Mouse (Mus musculus): Measurements from ENCODE around the gene Stk11. TPM values are rescaled to one million over a fixed set of nuclear protein-coding genes. Genes with fewer than 3 reads are reported as not detected.

The Stk11 gene
- total and polyA plus RNA-seq, 3 experiments: 154 to 172 (median 170) TPM

DNA sequence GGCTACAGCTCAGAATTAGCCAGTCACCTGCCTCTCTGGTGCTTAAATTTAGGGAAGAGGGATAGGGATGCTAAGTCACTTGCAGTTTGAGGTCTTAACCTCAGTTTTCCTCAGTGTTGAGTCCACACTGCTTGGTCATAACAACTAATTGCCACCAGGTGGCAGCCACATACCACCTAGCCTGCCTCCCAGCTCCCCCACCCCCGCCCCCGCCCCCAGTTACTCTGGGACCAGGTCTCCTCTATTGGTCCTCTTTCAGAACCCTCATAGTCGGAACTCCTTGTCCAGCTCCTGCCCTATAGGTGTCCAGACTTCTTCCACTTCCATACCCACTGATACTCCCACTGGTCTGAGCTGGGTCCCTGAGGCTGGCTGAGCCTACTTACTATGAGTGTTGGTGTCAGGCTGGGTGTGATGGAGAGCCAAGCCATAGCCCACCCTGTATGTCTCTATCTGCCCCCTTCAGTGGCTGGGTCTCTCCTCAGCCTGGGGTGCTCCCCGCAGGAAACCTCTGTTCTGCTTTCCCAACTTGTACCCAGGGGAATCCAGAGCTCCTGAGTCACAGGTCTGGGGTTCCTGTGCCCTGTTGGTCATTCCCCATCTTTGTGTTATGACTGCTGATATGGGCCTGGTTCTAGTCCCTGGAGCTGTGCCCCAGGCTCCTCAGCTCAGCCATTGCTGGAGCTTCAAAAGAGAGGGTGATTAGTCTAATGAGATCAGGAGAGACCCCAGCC is 60.1 kb downstream of the Stk11 start:
- Histone ChIP-seq H3K9me3 (replicated peaks) (peaks cover 16% of the 10 kb centered on the region), H3K27me3 (ENCODE audit: insufficient read depth, low read length) (peaks cover 32% of the 10 kb centered on the region), H3K4me3 (ENCODE audit: low read depth, low read length) (no peak overlapping the region), H3K4me1 (ENCODE audit: insufficient read depth, low read depth, low read length) (peaks cover 46% of the 10 kb centered on the region), H3K36me3 (replicated peaks) (peaks cover 57% of the 10 kb centered on the region)
- DNase-seq (ENCODE audit: low spot score) (peak; percentile 31), ATAC-seq (ENCODE audit: extremely low read depth, insufficient number of reproducible peaks, low FRiP score, poor library complexity, severe bottlenecking) (no peak)
- TF ChIP-seq GATA2 (IDR thresholded peaks at IDR 0.05; ENCODE audit: borderline replicate concordance, low read depth, low read length): no peak
- TF ChIP-seq GATA1 (IDR thresholded peaks at IDR 0.05; ENCODE audit: borderline replicate concordance, low read length): no peak
- TF ChIP-seq CTCF (IDR thresholded peaks at IDR 0.05; ENCODE audit: low read depth, low read length): peak; percentile 64

GRCm38 (mm10) chr10:80176270-80176834 is 60.7 kb downstream of the Stk11 start:
- Histone ChIP-seq H3K27me3 (ENCODE audit: insufficient read depth, low read length) (peaks cover 38% of the 10 kb centered on the region), H3K4me3 (ENCODE audit: low read depth, low read length) (no peak overlapping the region), H3K9me3 (replicated peaks) (peaks cover 11% of the 10 kb centered on the region), H3K36me3 (replicated peaks) (peaks cover 51% of the 10 kb centered on the region), H3K4me1 (ENCODE audit: insufficient read depth, low read depth, low read length) (peaks cover 43% of the 10 kb centered on the region)
- DNase-seq (ENCODE audit: low spot score) (no peak), ATAC-seq (ENCODE audit: extremely low read depth, insufficient number of reproducible peaks, low FRiP score, poor library complexity, severe bottlenecking) (no peak)
- TF ChIP-seq POLR2AphosphoS5 (IDR thresholded peaks at IDR 0.05; ENCODE audit: insufficient replicate concordance, low read depth, low read length): no peak
- TF ChIP-seq TAL1 (conservative IDR thresholded peaks at IDR 0.05; ENCODE audit: low read depth, low read length): no peak
- no peak for TF ChIP-seq CTCF (IDR thresholded peaks at IDR 0.05; ENCODE audit: low read depth, low read length)
- no peak for TF ChIP-seq GATA1 (IDR thresholded peaks at IDR 0.05; ENCODE audit: borderline replicate concordance, low read length)
- TF ChIP-seq GATA2 (IDR thresholded peaks at IDR 0.05; ENCODE audit: borderline replicate concordance, low read depth, low read length): no peak

DNA sequence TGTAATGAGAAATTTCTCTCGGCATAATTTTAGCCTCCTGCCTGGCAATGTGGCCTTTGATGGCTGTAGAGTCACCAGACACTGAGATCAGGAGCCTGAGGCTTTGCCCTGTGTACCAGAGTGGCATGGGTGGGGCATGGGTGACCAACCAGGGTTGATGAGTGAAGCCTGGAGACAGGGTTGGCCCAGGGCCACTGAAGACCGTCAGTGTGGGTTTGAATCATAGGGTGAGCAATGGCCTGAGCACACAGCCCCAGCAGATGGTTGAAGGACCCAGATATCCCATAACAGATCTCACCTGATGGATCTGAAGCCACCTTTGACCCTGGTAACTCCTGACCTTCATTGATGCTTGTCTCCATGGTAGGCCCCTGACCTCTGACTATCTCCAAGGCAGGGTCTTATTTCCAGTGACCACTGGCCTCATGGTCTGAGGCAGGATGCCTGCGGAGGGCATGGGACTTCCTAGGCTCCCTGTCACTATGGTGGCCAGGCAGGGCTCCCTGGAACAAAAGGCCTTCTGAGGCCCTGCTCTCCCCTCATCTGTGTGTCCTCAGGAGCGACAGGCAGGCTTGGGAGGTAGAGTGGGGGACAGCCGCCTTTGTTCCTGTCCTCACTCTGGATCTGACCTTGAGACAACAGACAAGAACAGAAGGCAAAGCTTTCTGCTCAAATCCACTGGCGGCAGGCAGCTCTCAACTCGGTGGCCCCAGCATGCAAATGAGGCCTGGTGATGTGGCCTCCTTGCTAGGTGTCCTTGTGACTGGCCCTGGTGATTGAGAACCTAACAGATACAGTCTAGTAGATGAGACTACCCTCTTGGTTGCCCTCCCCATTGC is 62.1 kb downstream of the Stk11 start:
- peaks cover 52% of the 10 kb centered on the region for H3K27me3 ChIP-seq (ENCODE audit: insufficient read depth, low read length)
- DNase-seq (ENCODE audit: low spot score) (no peak), ATAC-seq (ENCODE audit: extremely low read depth, insufficient number of reproducible peaks, low FRiP score, poor library complexity, severe bottlenecking) (no peak)
- TF ChIP-seq CTCF (IDR thresholded peaks at IDR 0.05; ENCODE audit: low read depth, low read length): no peak
- TF ChIP-seq POLR2AphosphoS5 (IDR thresholded peaks at IDR 0.05; ENCODE audit: insufficient replicate concordance, low read depth, low read length): no peak
- TF ChIP-seq GATA1 (IDR thresholded peaks at IDR 0.05; ENCODE audit: borderline replicate concordance, low read length): no peak
- no peak for TF ChIP-seq TAL1 (conservative IDR thresholded peaks at IDR 0.05; ENCODE audit: low read depth, low read length)
- no peak for TF ChIP-seq GATA2 (IDR thresholded peaks at IDR 0.05; ENCODE audit: borderline replicate concordance, low read depth, low read length)
- peaks cover 38% of the 10 kb centered on the region for H3K36me3 ChIP-seq (replicated peaks)
- H3K4me3 ChIP-seq (ENCODE audit: low read depth, low read length): no peak overlapping the region
- H3K4me1 ChIP-seq (ENCODE audit: insufficient read depth, low read depth, low read length): peaks cover 33% of the 10 kb centered on the region
- H3K9me3 ChIP-seq (replicated peaks): no peaks in the 10 kb centered on the region

GRCm38 (mm10) chr10:80179068-80180051 is 63.8 kb downstream of the Stk11 start, which contains the start of gene Efna2:
Gene Efna2 (plus strand): TSS chr10:80179482.
- ATAC-seq (ENCODE audit: extremely low read depth, insufficient number of reproducible peaks, low FRiP score, poor library complexity, severe bottlenecking) (no peak), DNase-seq (ENCODE audit: low spot score) (no peak)
- TF ChIP-seq POLR2AphosphoS5 (IDR thresholded peaks at IDR 0.05; ENCODE audit: insufficient replicate concordance, low read depth, low read length) (no peak), TAL1 (conservative IDR thresholded peaks at IDR 0.05; ENCODE audit: low read depth, low read length) (no peak), GATA1 (IDR thresholded peaks at IDR 0.05; ENCODE audit: borderline replicate concordance, low read length) (no peak), GATA2 (IDR thresholded peaks at IDR 0.05; ENCODE audit: borderline replicate concordance, low read depth, low read length) (no peak), CTCF (IDR thresholded peaks at IDR 0.05; ENCODE audit: low read depth, low read length) (no peak)
- peaks cover 24% of the 10 kb centered on the region for H3K36me3 ChIP-seq (replicated peaks)
- H3K4me3 ChIP-seq (ENCODE audit: low read depth, low read length): peak within 1 kb of the TSS; percentile 63; the same call in 1 of the 2 replicates
- H3K4me1 ChIP-seq (ENCODE audit: insufficient read depth, low read depth, low read length): peaks cover 23% of the 10 kb centered on the region
- H3K9me3 ChIP-seq (replicated peaks): no peaks in the 10 kb centered on the region
- peaks cover 65% of the 10 kb centered on the region for H3K27me3 ChIP-seq (ENCODE audit: insufficient read depth, low read length)

Other genes with a start within 250 kb of the Stk11 start
Only the 20 nearest of the 35 such genes appear.
- gene Wdr18, start 155.7 kb upstream of the Stk11 start, total RNA-seq (2014; fragmentation: Nextera tagmentation): 28.5 and 37.3 TPM in 2 replicates
- gene Wdr18, start 155.7 kb upstream of the Stk11 start, total RNA-seq (2017): 34.4 and 34.6 TPM in 2 replicates
- 69.0 and 69.5 TPM in 2 replicates for gene Wdr18, start 155.7 kb upstream of the Stk11 start, polyA plus RNA-seq (2012)
- gene Grin3b, start 145.1 kb upstream of the Stk11 start, total RNA-seq (2014; fragmentation: Nextera tagmentation): 0.60 TPM in 1 of 2 replicates, not detected in the other
- 0.44 TPM in 1 of 2 replicates, not detected in the other for gene Grin3b, start 145.1 kb upstream of the Stk11 start, total RNA-seq (2017)
- gene Grin3b, start 145.1 kb upstream of the Stk11 start, polyA plus RNA-seq (2012): 0.07 and 0.10 TPM in 2 replicates
- 62.8 and 79.8 TPM in 2 replicates for gene Tmem259, start 131.5 kb upstream of the Stk11 start, total RNA-seq (2014; fragmentation: Nextera tagmentation)
- 41.6 and 47.0 TPM in 2 replicates for gene Tmem259, start 131.5 kb upstream of the Stk11 start, total RNA-seq (2017)
- gene Tmem259, start 131.5 kb upstream of the Stk11 start, polyA plus RNA-seq (2012): 264 and 361 TPM in 2 replicates
- 4.6 and 8.4 TPM in 2 replicates for gene Cnn2, start 127.2 kb upstream of the Stk11 start, total RNA-seq (2014; fragmentation: Nextera tagmentation)
- 7.4 and 10.5 TPM in 2 replicates for gene Cnn2, start 127.2 kb upstream of the Stk11 start, total RNA-seq (2017)
- gene Cnn2, start 127.2 kb upstream of the Stk11 start, polyA plus RNA-seq (2012): 20.8 and 27.2 TPM in 2 replicates
- 17.4 and 35.9 TPM in 2 replicates for gene Abca7, start 119.3 kb upstream of the Stk11 start, total RNA-seq (2014; fragmentation: Nextera tagmentation)
- gene Abca7, start 119.3 kb upstream of the Stk11 start, total RNA-seq (2017): 12.1 and 15.2 TPM in 2 replicates
- gene Abca7, start 119.3 kb upstream of the Stk11 start, polyA plus RNA-seq (2012): 21.1 and 21.6 TPM in 2 replicates
- 56.7 and 59.4 TPM in 2 replicates for gene Arhgap45, start 99.2 kb upstream of the Stk11 start, total RNA-seq (2014; fragmentation: Nextera tagmentation)
- gene Arhgap45, start 99.2 kb upstream of the Stk11 start, total RNA-seq (2017): 104 and 113 TPM in 2 replicates
- gene Arhgap45, start 99.2 kb upstream of the Stk11 start, polyA plus RNA-seq (2012): 179 and 186 TPM in 2 replicates
- gene Polr2e, start 76.0 kb upstream of the Stk11 start, total RNA-seq (2014; fragmentation: Nextera tagmentation): 74.3 and 90.2 TPM in 2 replicates
- gene Polr2e, start 76.0 kb upstream of the Stk11 start, total RNA-seq (2017): 54.6 TPM in 2 replicates
- gene Polr2e, start 76.0 kb upstream of the Stk11 start, polyA plus RNA-seq (2012): 148 and 206 TPM in 2 replicates
- gene Gpx4, start 68.6 kb upstream of the Stk11 start, total RNA-seq (2014; fragmentation: Nextera tagmentation): 274 and 290 TPM in 2 replicates
- 767 and 808 TPM in 2 replicates for gene Gpx4, start 68.6 kb upstream of the Stk11 start, total RNA-seq (2017)
- gene Gpx4, start 68.6 kb upstream of the Stk11 start, polyA plus RNA-seq (2012): 1,138 and 1,173 TPM in 2 replicates
- 24.7 and 34.2 TPM in 2 replicates for gene Sbno2, start 10.2 kb upstream of the Stk11 start, total RNA-seq (2014; fragmentation: Nextera tagmentation)
- gene Sbno2, start 10.2 kb upstream of the Stk11 start, total RNA-seq (2017): 18.0 and 18.1 TPM in 2 replicates
- gene Sbno2, start 10.2 kb upstream of the Stk11 start, polyA plus RNA-seq (2012): 34.8 and 37.4 TPM in 2 replicates
- 248 and 258 TPM in 2 replicates for gene Atp5d, start 22.8 kb downstream of the Stk11 start, total RNA-seq (2014; fragmentation: Nextera tagmentation)
- gene Atp5d, start 22.8 kb downstream of the Stk11 start, total RNA-seq (2017): 81.9 and 82.7 TPM in 2 replicates
- gene Atp5d, start 22.8 kb downstream of the Stk11 start, polyA plus RNA-seq (2012): 1,539 and 1,678 TPM in 2 replicates
- 67.2 and 74.4 TPM in 2 replicates for gene Cbarp, start 25.0 kb downstream of the Stk11 start, total RNA-seq (2014; fragmentation: Nextera tagmentation)
- gene Cbarp, start 25.0 kb downstream of the Stk11 start, total RNA-seq (2017): 3.7 and 5.5 TPM in 2 replicates
- gene Cbarp, start 25.0 kb downstream of the Stk11 start, polyA plus RNA-seq (2012): 66.6 and 73.9 TPM in 2 replicates
- gene Midn, start 32.5 kb downstream of the Stk11 start, total RNA-seq (2014; fragmentation: Nextera tagmentation): 89.8 and 92.3 TPM in 2 replicates
- gene Midn, start 32.5 kb downstream of the Stk11 start, total RNA-seq (2017): 19.2 and 24.3 TPM in 2 replicates
- 295 and 302 TPM in 2 replicates for gene Midn, start 32.5 kb downstream of the Stk11 start, polyA plus RNA-seq (2012)
- gene Cirbp, start 50.2 kb downstream of the Stk11 start, total RNA-seq (2014; fragmentation: Nextera tagmentation): 18.1 and 21.2 TPM in 2 replicates
- 32.6 and 34.8 TPM in 2 replicates for gene Cirbp, start 50.2 kb downstream of the Stk11 start, total RNA-seq (2017)
- 41.4 and 45.2 TPM in 2 replicates for gene Cirbp, start 50.2 kb downstream of the Stk11 start, polyA plus RNA-seq (2012)
- gene 1600002K03Rik, start 57.1 kb downstream of the Stk11 start, total RNA-seq (2014; fragmentation: Nextera tagmentation): 1.6 TPM in 1 of 2 replicates, not detected in the other
- gene 1600002K03Rik, start 57.1 kb downstream of the Stk11 start, total RNA-seq (2017): 7.8 and 8.9 TPM in 2 replicates
- gene 1600002K03Rik, start 57.1 kb downstream of the Stk11 start, polyA plus RNA-seq (2012): 4.8 and 5.0 TPM in 2 replicates
- not detected in 2 replicates for gene Efna2, start 63.7 kb downstream of the Stk11 start, total RNA-seq (2014; fragmentation: Nextera tagmentation)
- gene Efna2, start 63.7 kb downstream of the Stk11 start, total RNA-seq (2017): not detected in 2 replicates
- 0.18 and 0.20 TPM in 2 replicates for gene Efna2, start 63.7 kb downstream of the Stk11 start, polyA plus RNA-seq (2012)
- gene Mum1, start 110.6 kb downstream of the Stk11 start, total RNA-seq (2014; fragmentation: Nextera tagmentation): 10.8 and 16.9 TPM in 2 replicates
- 56.1 and 59.1 TPM in 2 replicates for gene Mum1, start 110.6 kb downstream of the Stk11 start, total RNA-seq (2017)
- 32.3 and 36.2 TPM in 2 replicates for gene Mum1, start 110.6 kb downstream of the Stk11 start, polyA plus RNA-seq (2012)
- gene Ndufs7, start 133.3 kb downstream of the Stk11 start, total RNA-seq (2014; fragmentation: Nextera tagmentation): 246 and 251 TPM in 2 replicates
- 152 and 156 TPM in 2 replicates for gene Ndufs7, start 133.3 kb downstream of the Stk11 start, total RNA-seq (2017)
- gene Ndufs7, start 133.3 kb downstream of the Stk11 start, polyA plus RNA-seq (2012): 222 and 257 TPM in 2 replicates
- gene Gamt, start 145.2 kb downstream of the Stk11 start, total RNA-seq (2014; fragmentation: Nextera tagmentation): not detected in 2 replicates
- gene Gamt, start 145.2 kb downstream of the Stk11 start, total RNA-seq (2017): 0.17 TPM in 1 of 2 replicates, not detected in the other
- 0.18 TPM in 1 of 2 replicates, not detected in the other for gene Gamt, start 145.2 kb downstream of the Stk11 start, polyA plus RNA-seq (2012)
- gene Dazap1, start 145.7 kb downstream of the Stk11 start, total RNA-seq (2014; fragmentation: Nextera tagmentation): 191 and 194 TPM in 2 replicates
- 136 and 151 TPM in 2 replicates for gene Dazap1, start 145.7 kb downstream of the Stk11 start, total RNA-seq (2017)
- gene Dazap1, start 145.7 kb downstream of the Stk11 start, polyA plus RNA-seq (2012): 533 and 565 TPM in 2 replicates
- 2,952 and 3,110 TPM in 2 replicates for gene Rps15, start 176.7 kb downstream of the Stk11 start, total RNA-seq (2014; fragmentation: Nextera tagmentation)
- gene Rps15, start 176.7 kb downstream of the Stk11 start, total RNA-seq (2017): 3,218 and 3,548 TPM in 2 replicates
- gene Rps15, start 176.7 kb downstream of the Stk11 start, polyA plus RNA-seq (2012): 11,196 and 11,583 TPM in 2 replicates